Mouse (Mus musculus) adrenal gland, adult (tissue): ENCODE measurements around the gene Lrrc4.

ENCODE experiments used
- DNase-seq, 2 experiments: peaks; one replicate each; pipeline ENCODE4 v3.0.0; 2022 to 2023; ENCODE audit warnings: low spot score in 1 of 2; ENCODE audit not compliant: inconsistent age in 2 of 2

Gene Lrrc4

DNA sequence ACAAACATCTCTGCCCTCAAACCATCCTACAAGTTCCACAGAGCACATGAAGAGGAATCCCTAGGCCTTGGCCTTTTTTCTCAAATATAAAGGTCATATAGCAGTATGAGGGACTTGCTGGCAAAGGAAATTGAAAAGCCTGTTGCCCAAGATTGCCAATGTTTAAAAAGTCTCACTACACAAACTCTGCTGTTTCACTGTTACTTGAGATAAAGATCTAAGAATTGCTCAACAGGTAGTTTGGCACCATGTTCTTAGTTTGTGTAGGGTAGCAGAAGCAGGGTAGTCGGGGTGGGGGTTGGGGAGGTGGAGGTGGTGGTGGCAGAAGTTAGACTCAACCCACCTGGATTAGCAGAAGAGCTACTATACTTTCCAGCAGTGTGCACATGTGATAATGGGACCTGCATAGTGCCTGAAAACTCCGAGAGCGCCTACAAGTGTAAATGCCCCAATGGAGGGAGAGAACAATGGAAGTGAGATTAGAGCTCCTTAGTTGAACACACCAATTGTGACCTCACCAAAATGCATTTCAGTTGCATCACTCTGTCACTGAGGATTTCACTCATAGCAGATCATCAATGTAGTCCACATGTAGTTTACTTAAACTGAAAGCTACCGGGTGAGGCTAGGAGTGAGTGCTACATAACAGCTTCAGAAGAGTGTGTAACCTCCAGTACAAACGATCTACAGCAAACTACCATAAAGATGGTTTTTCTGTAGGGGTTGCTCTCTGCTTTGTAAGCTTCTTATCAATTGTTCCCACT, 97.5 kb downstream of the Lrrc4 start:
- DNase-seq: peak in 1 of 2 experiments; percentile 46

DNA sequence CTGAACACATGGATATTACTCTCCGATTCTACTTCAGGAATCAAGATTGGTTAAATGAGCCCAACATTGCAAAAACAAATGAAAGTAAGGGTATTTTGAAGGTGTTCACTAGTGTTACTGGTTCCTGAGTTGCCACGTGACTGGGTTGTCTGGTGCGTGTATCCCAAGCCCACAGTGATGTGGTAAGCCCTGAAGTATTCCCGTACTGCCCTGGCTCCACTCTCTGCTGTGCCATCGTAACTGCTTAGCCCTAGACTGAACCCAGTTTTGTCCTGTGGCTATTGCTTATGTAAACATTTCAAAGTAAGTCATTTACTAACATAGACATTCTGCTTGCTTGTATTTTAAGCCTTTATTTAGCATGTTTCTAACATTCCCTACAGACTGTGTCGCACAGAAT, 100.3 kb downstream of the Lrrc4 start:
- no peak for DNase-seq

DNA sequence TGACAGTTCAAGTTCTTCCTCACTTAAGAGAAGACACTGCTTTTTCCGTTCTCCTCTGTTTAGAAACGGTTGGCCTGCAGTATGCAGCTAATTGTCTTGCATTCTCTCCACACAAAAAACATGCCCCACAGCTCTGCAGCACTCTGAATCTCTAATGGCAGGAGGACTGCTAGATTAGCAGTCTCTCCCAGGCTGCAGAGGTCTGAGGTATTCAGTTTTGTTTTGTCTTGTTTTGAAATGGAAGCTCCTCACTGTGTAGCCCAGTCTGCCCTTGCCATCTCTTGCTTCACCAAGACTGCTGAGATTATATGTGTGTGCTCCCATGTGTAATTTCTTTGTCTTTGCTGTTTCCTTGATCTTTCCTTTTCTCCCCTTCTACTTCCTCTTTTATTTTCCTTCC, 101.9 kb downstream of the Lrrc4 start:
- no peak for DNase-seq

DNA sequence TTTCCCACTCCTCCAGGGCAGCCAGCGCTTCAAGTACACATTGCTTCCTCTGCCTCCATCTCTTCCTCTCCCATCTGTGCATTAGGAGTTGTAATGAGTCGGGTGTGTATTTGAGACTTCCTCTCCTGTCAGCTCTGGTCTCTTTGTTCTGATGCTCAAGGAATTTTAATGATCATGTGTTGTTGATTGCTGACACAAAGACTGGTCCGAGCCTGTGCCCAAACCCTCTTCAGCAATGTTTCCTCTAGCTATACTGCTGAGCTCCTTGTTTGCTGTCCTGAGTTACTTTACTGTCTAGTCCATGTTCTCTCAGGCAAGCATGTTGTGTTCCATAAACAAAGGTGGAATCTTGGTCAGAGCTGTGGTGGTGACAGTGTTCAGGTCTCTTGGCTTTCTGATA, 102.3 kb downstream of the Lrrc4 start:
- no peak for DNase-seq

DNA sequence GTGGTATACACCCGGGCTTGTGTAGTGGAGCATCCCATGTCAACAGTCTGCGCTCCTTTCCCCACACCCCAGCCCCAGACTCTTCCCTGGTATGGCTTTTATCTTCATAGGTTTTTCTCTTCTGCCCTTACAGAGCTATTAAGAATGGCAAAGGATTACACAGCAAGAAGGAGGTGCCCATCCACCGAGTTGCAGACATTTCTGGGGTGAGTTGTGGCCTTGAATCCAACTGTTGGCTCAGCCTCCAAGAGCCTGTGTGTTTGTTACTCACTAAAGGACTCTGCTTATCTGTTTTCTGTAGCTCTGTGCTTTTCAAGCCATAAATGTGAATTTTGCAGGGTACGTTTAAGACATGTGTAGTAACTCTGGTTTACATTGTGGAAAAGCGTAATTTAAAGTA, 106.8 kb downstream of the Lrrc4 start:
- peak; percentile 69 to 86 for DNase-seq

DNA sequence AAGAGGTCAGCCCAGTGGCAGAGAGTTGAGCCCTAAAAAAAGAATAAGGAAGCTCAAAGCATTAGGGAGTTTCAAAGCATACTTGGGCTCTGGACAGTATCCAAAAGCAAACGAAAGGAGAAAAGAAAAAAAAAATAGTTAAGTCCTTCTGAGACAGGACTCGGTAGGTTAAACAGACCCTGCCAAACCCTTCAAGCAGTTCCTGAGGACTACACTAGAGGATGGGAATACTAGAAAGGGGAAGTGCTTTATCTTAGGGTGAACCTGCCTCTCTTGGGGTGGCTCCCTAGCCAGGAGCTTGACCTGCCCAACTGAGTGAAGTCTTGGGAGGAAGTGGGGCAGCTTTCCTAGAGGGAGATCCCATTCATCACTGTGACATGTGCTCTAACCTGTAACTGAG, 108.5 kb downstream of the Lrrc4 start:
- DNase-seq: peak in 1 of 2 experiments; percentile 53

DNA sequence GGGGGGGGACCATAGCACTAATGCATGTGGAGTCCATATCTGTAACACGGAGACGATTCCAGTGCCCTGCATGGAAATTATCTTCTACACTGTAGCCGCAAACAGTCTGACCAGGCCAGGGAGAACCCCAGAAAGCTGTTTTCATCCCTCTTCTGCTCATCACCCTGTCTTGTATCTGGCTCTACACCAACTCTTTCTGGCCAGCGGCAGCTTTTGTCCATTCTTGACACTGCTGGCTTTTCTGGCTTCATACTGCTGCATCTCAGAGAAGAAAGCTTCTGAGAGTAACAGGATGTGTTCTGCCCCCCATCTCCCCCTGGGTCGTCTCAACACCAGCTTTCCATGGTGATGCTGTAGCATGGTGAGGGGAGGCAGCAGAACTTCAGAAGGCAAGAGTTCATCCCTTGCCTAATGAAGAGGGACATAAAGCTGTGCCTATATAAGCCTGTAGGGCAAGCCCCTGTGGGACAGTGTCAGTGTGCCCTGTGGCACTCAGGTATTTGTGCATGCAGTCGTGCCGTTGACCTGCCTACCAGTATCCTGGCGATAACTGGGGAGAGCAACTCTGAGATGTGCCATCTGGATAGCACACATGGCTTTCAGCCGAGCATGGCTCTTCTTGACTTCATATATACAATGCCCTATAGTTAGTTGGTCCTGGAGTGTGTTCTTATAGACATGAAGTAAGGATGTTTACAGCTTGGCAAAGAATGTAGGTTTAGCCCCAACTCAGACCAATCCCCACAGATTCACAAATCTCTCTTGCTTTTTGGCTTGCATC, 111.0 kb downstream of the Lrrc4 start:
- DNase-seq: no peak

DNA sequence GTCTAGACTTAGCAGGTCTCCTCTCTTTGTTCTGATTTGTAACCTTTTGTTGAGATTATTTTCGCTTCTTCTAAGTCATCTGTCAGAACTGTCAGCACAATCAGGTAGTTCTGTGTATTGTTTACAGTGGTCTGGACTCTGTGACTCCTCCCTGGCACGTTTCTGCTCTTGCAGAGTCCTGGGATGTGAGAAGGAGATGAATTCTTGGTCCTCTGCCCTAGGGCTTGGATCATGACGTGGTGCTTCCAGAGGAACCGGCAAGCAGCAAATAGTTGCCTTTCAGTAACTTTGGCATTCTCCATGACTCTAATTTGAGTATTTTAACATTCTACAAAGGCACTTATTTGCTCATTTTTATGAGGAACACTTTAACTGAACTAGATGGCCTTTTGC, 113.7 kb downstream of the Lrrc4 start:
- no peak for DNase-seq

DNA sequence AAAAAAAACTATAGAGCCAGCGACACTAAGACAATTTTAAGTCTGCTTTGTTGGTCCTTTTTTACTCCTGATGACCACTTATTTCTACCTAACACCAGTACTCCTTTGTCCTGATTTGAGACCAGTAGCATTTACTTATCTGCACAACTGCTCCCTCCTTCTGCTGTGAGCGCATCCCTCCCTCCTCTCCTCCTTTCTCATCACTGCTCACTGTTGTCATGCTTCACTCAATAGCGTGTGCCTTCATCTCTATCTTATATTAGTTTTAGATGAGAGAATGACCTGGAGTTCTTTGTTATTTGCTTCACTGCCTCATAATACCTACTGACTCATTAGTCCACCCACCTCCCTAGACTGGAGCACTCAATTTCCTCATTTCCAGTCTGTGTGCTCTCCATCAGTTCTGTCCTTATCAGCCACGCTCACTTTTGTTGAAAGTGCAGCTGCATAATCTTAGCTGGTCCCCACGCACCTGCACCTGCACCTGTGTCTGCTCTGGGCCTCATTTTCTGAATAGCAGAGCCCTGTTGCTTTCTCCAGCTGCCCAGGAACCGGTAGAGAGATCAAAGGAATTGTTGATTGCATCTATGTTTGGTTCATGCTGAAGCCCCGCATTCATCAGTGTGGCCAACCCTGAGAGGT, 114.2 kb downstream of the Lrrc4 start:
- no peak for DNase-seq

DNA sequence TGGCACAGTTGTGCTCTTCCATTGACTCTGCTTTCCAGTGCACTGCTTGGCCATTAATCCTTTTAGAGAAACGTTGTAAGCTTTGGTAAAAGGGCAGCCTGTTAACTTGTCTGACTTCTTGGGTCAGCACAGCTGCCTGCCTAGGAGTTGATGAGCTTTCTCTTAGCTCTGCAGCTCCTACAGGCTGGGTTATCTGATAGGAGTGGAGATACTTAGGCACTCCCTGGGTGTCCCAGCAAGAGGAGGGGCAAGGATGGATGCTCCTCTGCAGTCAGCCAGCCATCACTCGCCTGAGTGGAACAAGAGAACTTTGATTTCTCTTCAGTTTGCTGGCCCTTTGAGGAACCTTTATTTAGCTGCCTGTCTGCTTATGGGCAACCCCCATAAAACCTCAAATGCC, 121.5 kb downstream of the Lrrc4 start:
- no peak for DNase-seq

DNA sequence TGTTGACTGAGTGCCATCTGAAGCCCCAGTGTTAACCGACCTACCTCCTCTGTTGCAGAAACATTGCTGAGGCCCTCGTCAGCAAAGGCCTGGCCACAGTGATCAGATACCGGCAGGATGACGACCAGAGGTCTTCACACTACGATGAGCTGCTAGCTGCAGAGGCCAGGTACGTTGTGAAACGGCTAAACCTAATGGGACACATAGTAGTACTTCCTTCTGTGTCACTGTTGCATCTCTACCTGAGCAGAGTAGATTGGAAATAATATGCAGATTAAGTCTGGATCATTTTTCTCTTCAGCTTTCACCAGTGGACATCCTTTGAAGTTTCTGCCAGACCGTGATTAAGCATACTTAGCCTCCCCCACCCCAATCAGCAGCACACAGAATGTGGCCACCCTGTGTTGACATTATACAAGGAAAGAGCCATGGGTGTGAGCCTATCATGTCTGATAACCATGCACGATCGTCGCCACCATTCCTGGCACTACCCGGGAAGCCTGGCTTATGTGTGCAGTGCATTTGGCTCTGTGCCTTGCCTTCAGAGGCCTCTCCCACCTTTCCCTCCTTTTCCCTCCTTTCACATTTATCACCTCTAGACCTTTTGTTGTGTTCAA, 124.5 kb downstream of the Lrrc4 start:
- peak in 1 of 2 experiments; percentile 51 for DNase-seq

DNA sequence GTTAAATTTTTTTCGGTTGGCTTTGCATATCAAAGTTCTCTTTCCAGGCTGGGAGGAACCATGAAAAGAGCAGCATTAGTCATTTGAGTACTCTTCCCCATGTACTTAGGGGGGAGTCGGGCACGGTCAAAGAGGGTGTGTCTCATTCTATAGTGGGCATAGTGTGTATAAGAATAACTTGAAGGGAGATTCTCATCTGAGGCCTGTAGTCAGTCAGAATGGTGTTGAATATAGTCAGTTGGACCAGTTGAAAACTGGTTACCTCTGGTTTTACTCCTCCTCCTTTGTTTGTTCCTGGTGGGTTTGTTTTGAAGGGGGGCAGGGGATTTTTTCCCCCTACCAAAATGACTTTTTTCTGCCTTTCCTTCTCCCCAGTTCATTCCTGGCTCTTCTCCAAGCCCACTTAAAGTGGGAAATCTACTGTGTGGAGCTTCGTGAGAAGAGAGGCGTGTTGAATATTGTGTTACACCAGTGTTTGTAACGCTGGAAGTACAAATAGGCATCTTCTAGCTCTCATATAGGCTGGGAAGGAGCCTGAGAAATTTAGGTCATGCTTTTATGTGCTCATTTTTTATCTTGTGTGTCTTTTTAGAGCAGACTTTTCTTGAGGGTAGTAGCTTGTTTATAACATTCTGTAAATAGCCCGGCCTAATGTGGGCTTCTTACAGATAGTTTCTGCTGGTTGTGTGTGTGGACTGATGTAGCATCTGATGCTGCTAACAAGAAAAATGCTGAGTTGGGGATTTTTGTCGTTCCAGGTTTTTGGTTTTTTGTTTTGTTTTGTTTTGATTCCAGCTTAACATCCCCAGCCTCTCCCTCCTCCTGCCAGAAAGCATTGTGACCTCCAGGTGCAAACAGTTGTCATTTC, 125.2 kb downstream of the Lrrc4 start:
- no peak for DNase-seq

DNA sequence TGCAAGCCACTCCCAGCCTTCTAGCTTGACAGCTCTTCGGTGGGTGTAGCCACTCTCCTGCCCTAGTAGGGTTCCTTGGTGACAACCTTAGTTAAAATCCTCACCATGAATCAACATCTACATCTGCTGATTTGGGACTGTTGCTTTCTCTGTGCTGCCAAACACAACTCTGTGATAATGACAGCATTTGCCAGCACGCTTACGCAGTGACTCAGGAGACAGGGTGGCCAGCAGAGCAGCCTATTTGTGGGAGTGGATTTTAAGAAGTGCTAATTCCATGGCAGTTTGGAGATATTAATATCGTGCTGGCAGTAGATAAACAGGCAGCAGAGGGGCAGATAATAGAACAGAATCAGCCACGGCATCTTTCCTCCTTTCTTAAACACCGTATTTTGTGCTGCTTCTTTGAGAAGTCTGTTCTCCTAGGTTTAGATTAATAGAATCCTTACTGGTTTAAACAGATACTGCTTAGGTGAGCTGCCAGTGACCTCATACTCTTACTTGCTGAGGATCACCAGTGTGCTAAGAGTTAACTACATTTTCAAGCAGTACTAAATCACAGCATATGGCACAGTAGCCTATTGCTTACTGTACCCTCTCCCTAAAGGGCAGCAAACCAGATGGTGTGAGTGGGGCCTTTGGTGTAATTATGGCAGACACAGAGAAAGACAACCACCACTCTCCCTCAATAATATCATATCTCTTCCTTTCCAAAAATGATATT, 126.0 kb downstream of the Lrrc4 start:
- DNase-seq: no peak

DNA sequence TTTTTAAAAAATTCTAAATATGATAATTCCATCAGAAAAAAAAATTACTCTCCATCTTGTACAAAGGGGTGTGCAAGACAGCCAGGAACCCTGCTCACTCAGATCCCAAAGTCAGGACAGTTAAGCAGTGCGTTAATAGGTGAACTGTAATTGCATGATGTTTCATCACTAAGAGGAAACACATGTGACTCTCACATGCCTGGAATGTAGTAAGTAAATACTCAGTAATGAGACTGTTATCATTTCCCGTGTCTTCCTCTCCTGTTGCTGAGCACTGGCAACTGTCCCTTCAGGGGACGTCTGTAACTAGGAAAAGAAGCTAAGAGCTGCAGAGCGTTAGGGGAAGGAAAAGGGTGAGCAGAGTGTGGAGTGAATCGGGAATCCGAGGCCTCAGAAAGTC, 126.9 kb downstream of the Lrrc4 start:
- DNase-seq: no peak

DNA sequence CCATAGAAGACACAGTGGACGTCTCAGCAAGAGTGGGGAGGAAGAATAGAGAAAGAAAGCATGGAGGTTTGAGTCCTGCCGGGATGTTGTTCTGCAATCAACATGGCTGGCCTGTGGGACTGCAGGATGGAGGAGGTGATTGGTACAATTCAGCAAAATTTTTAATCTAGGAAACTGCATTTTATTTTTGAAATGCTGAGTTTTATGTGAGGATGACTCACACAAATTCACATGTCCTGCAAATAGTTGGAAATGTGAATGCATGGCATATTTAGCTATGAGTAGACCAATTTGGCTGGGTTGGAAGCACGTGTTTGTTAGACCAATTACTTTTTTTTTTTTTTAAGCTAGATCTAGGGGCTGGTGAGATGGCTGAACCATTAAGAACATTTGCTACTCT, 134.3 kb downstream of the Lrrc4 start:
- no peak for DNase-seq

DNA sequence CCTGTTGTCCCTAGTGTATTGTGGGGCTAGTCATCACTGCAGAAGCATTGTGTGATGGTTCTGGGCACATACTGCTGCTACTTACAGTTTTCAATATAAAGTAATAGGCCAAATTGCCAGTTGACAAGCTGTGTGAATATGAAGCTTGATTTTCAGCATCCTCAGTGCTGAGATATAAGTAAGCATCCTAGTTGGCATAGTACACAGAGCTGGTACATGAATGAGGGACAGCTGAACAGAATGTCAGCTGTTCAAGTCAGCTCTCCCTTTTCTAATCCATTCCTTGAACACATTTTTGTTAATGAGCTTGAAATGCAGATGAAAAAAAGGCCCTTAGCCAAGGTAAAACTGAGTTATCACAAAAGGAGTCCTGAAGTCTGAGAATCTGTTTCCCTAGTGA, 138.9 kb downstream of the Lrrc4 start:
- DNase-seq: no peak

DNA sequence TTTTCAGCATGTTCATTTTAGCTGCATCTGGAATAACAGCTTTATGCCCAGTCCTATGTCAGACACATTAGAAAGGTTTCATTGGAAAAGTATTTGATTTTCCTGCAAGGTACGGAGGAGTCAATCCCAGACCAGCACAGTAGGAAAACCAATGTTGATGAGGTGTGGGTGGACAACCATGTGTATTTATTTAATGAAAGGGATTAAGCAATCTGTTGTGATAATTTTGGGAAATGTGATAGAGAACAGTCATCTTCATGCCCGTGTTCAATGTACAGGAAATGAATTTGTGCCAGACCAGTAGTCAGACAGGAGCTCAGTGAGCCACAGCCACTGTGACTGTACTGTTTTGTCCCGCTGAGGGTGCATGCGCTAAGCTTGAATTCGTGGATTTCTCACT, 143.8 kb downstream of the Lrrc4 start:
- DNase-seq: no peak

DNA sequence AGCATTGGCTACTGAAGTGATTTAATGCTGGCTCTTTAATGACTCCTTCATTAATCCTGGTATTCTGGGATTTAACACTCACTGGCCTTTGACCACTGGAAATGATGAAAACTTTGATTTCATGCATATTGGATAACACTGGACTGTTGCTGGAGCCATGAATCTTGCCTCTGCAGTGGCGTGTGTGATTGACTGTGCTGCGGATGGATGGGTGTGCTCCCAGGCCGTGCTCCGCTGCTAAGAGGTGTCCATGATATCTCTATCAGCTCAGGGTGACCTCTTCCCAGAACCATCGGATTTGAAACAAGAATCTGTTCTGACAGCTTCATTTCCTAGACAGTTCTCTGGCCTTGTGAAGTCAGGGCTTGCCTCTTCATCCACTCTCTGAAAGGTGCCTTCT, 145.8 kb downstream of the Lrrc4 start:
- no peak for DNase-seq

DNA sequence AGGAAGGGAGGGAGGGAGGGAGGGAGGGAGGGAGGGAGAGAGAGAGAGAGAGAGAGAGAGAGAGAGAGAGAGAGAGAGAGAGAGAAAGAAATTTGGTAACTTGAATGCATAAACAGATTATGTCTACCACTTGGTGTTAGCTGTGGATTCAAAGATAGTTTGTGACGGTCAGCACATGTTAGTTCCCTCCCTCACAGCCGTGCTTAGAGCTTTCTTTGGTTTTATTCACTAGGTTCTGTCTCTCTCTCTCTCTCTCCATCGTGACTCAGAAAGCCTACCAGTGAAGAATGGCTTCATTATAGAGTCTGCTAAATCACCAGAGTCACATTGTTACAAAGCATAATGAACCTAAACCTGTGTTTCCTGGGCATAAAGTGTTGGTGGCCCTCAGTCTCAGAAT, 146.5 kb downstream of the Lrrc4 start:
- DNase-seq: peak in 1 of 2 experiments; percentile 38
